Mouse (Mus musculus): ENCODE measurements around the gene Pet100. TPM values are rescaled to one million over a fixed set of nuclear protein-coding genes. Genes with fewer than 3 reads are reported as not detected.

The Pet100 gene
- total RNA-seq (2023): 10 to 100 TPM; 79.3 to 83.8 TPM

GRCm38 (mm10) chr8:3621199-3621970 lies at the start of gene Pet100, which contains the start of gene Xab2:
Gene Pet100, plus strand, starts transcription at chr8:3621548.
Gene Xab2, minus strand, starts transcription at chr8:3621316.

GRCm38 (mm10) chr8:3586993-3587390 lies 34.4 kb upstream of the Pet100 start, which contains the start of gene Camsap3:
Gene Camsap3, plus strand, starts transcription at chr8:3587293.

GRCm38 (mm10) chr8:3625445-3625844 lies 4.1 kb downstream of the Pet100 start, which contains the start of gene Pcp2:
Gene Pcp2, minus strand, starts transcription at chr8:3625545.

GRCm38 (mm10) chr8:3630647-3631477 lies 9.5 kb downstream of the Pet100 start, which contains the start of gene Stxbp2:
Gene Stxbp2, plus strand, starts transcription at chr8:3630955.

GRCm38 (mm10) chr8:3655526-3655925 lies 34.2 kb downstream of the Pet100 start, which contains the start of gene Retn:
Gene Retn, plus strand, starts transcription at chr8:3655770.

GRCm38 (mm10) chr8:3665507-3665906 lies 44.2 kb downstream of the Pet100 start, which contains the start of gene Mcemp1:
Gene Mcemp1, plus strand, starts transcription at chr8:3665754.

GRCm38 (mm10) chr8:3671980-3672491 lies 50.7 kb downstream of the Pet100 start, which contains the start of gene Fcor:
Gene Fcor, minus strand, starts transcription at chr8:3672362.

Other genes with a start within 250 kb of the Pet100 start
- gene Arhgef18, start 228.5 kb upstream of the Pet100 start, total RNA-seq (2023): 10 to 100 TPM; 79.7 to 86.1 TPM
- 1 to 10 TPM in 1 of 2 experiments, under 1 TPM in 1; 0.81 to 1.1 TPM for gene Pex11g, start 153.9 kb upstream of the Pet100 start, total RNA-seq (2023)
- under 1 TPM; 0.63 to 0.70 TPM for gene Tex45, start 150.7 kb upstream of the Pet100 start, total RNA-seq (2023)
- 1 to 10 TPM; 8.4 to 8.7 TPM for gene Zfp358, start 128.4 kb upstream of the Pet100 start, total RNA-seq (2023)
- gene Mcoln1, start 121.1 kb upstream of the Pet100 start, total RNA-seq (2023): 10 to 100 TPM; 65.5 to 69.3 TPM
- 10 to 100 TPM; 42.9 to 43.1 TPM for gene Pnpla6, start 106.2 kb upstream of the Pet100 start, total RNA-seq (2023)
- not detected for gene C330021F23Rik, start 53.6 kb upstream of the Pet100 start, total RNA-seq (2023)
- not detected for gene Camsap3, start 34.3 kb upstream of the Pet100 start, total RNA-seq (2023)
- gene Xab2, start 232 bp upstream of the Pet100 start, total RNA-seq (2023): 10 to 100 TPM; 61.5 to 63.3 TPM
- gene Pcp2, start 4.0 kb downstream of the Pet100 start, total RNA-seq (2023): not detected
- gene Stxbp2, start 9.4 kb downstream of the Pet100 start, total RNA-seq (2023): 100 to 1,000 TPM; 245 to 265 TPM
- gene Retn, start 34.2 kb downstream of the Pet100 start, total RNA-seq (2023): not detected
- gene Mcemp1, start 44.2 kb downstream of the Pet100 start, total RNA-seq (2023): 10 to 100 TPM; 86.1 to 99.6 TPM
- 1 to 10 TPM; 3.6 to 6.1 TPM for gene Fcor, start 50.8 kb downstream of the Pet100 start, total RNA-seq (2023)
- gene Trappc5, start 54.8 kb downstream of the Pet100 start, total RNA-seq (2023): 10 to 100 TPM; 17.4 to 18.4 TPM
- gene Fcer2a, start 72.6 kb downstream of the Pet100 start, total RNA-seq (2023): 1 to 10 TPM in 1 of 2 experiments, under 1 TPM in 1; 0.61 to 1.9 TPM
- gene Clec4g, start 99.1 kb downstream of the Pet100 start, total RNA-seq (2023): 1 to 10 TPM in 1 of 2 experiments, under 1 TPM in 1; 0.79 to 1.0 TPM
- gene Cd209a, start 127.4 kb downstream of the Pet100 start, total RNA-seq (2023): 100 to 1,000 TPM in 1 of 2 experiments, 10 to 100 TPM in 1; 87.7 to 109 TPM
- 1 to 10 TPM in 1 of 2 experiments, under 1 TPM in 1; 0.71 to 1.9 TPM for gene Cd209e, start 232.8 kb downstream of the Pet100 start, total RNA-seq (2023)

All from monocyte, adult 59 days (primary cell).